Mouse (Mus musculus) kidney, adult 2 months (tissue): ENCODE results near the gene Hspbap1.

Experiments used
- CTCF ChIP-seq: fragments of 200-500 bp; conservative IDR thresholded peaks from 2 replicates; pipeline ENCODE4 v1.5.1; 2011; ENCODE audit warnings: low read depth, mild to moderate bottlenecking, control low read depth, low read length, moderate library complexity, mixed read lengths; ENCODE audit not compliant: insufficient read depth, insufficient read length
- POLR2A ChIP-seq: fragments of 200-500 bp; IDR thresholded peaks from one replicate; pipeline ENCODE4 v1.6.1; 2011; ENCODE audit warnings: low read depth, low read length, control low read depth

- no peak for TF ChIP-seq POLR2A
- no peak for TF ChIP-seq CTCF
Measured at GRCm38 (mm10) chr16:35756697-35757096, 13.5 kb upstream of the Hspbap1 start.
